Mouse (Mus musculus) bone marrow, adult 2 months (tissue): Measurements from ENCODE around the gene Gpr65. TPM values are rescaled to one million over a fixed set of nuclear protein-coding genes. Genes with fewer than 3 reads are reported as not detected.
"Not testable (repeated sequence)": the region's sequence is repeated elsewhere in the genome, so short reads cannot be mapped to it uniquely, and the experiment has no call there.

ENCODE experiments used
- H3K27ac ChIP-seq: fragments of 200-500 bp; 2 replicates; pipeline ENCODE4 v1.5.1; 2012; ENCODE audit warnings: low read depth, mild to moderate bottlenecking, control low read depth, inconsistent platforms, low read length; ENCODE audit not compliant: control insufficient read depth, poor library complexity, insufficient read depth
- H3K4me1 ChIP-seq: fragments of 200-500 bp; 2 replicates; pipeline ENCODE4 v1.6.1; 2011; ENCODE audit warnings: low read length; ENCODE audit not compliant: control insufficient read depth, insufficient read depth
- H3K4me3 ChIP-seq: fragments of 200-500 bp; replicated peaks from 2 replicates; pipeline ENCODE3; 2011; ENCODE audit warnings: mild to moderate bottlenecking, low read depth, low read length, control low read depth; ENCODE audit not compliant: control insufficient read depth
- CTCF ChIP-seq: fragments of 200-500 bp; IDR thresholded peaks from 2 replicates; pipeline ENCODE4 v1.5.1; 2011; ENCODE audit warnings: low read length, control low read depth; ENCODE audit not compliant: control insufficient read depth, insufficient read depth
- POLR2A ChIP-seq: fragments of 200-500 bp; IDR thresholded peaks from 2 replicates; pipeline ENCODE4 v1.6.1; 2011; ENCODE audit warnings: low read depth, mild to moderate bottlenecking, control low read depth, low read length, borderline replicate concordance; ENCODE audit not compliant: control insufficient read depth
- WGBS: fragments of 180-500 bp; shearing (Covaris S2); methylation state at CpG from one replicate; pipeline ENCODE4 v1.1.7; 2018; 5-methylcytosine and 5-hydroxymethylcytosine counted together
- polyA plus RNA-seq: library from polyadenylated mRNA; stranded (reverse); fragments of >200 nt; gene quantifications from 2 replicates; pipeline ENCODE4 v1.2.4, GENCODE M21; 2011; ENCODE audit warnings: low replicate concordance; ENCODE audit not compliant: missing spikeins, insufficient read depth, insufficient read length

Gpr65 gene
- polyA plus RNA-seq, 1 experiment = 14.1 TPM

GRCm38 (mm10) chr12:98322426-98322825 is 54.0 kb downstream of the Gpr65 start:
- Histone ChIP-seq H3K4me3 (no peak overlapping the region), H3K4me1 (no peaks in the 10 kb centered on the region), H3K27ac (no peak overlapping the region)
- 72% methylated on average over 4 of the region's 4 CpGs for WGBS
- no peak for TF ChIP-seq CTCF
- TF ChIP-seq POLR2A = no peak

- WGBS = no CpG with 5 or more reads among the region's 1 CpGs
- H3K27ac ChIP-seq, H3K4me1 ChIP-seq, H3K4me3 ChIP-seq: not testable (repeated sequence)
Measured at GRCm38 (mm10) chr12:98324170-98324569, 55.7 kb downstream of the Gpr65 start.

Other genes with a start within 250 kb of the Gpr65 start
- gene Galc, start 9.2 kb upstream of the Gpr65 start, polyA plus RNA-seq = 2.2 and 7.5 TPM in 2 replicates